Mouse (Mus musculus) heart, postnatal 4 days (tissue): ENCODE results near the gene H2-M10.1. TPM values are rescaled to one million over a fixed set of nuclear protein-coding genes. Genes with fewer than 3 reads are reported as not detected.
A peak's percentile ranks its signal among the peaks of the same experiment; 100 is the strongest.
"Not testable (repeated sequence)": the region's sequence is repeated elsewhere in the genome, so short reads cannot be mapped to it uniquely, and the experiment has no call there.

Source experiments
- DNase-seq: peaks from one replicate; pipeline ENCODE4 v3.0.0; 2021
- total RNA-seq, 2 experiments: library from RNA; stranded (reverse); gene quantifications; 2 replicates each; pipeline ENCODE4 v1.2.3; 2021

The H2-M10.1 gene
- not detected for total RNA-seq

- no peak for DNase-seq
These were observed at the start of gene H2-M10.1 for GRCm38 (mm10) chr17:36326055-36326454. H2-M10.1 (minus strand) TSS chr17:36326155.

- DNase-seq, result not testable (repeated sequence)
These were observed 42.4 kb upstream of the H2-M10.1 start, which contains the start of gene H2-M10.3 for GRCm38 (mm10) chr17:36368317-36368716. H2-M10.3 (minus strand) TSS chr17:36368417.

GRCm38 (mm10) chr17:36362404-36362803 is 36.4 kb upstream of the H2-M10.1 start:
- not testable (repeated sequence) for DNase-seq

GRCm38 (mm10) chr17:36357512-36357911 is 31.6 kb upstream of the H2-M10.1 start:
- DNase-seq, result peak; percentile 55

- DNase-seq, result no peak
These were observed 29.8 kb upstream of the H2-M10.1 start for GRCm38 (mm10) chr17:36355763-36356162.

- DNase-seq, result peak; percentile 63
These were observed 29.4 kb upstream of the H2-M10.1 start for GRCm38 (mm10) chr17:36355343-36355742.

GRCm38 (mm10) chr17:36315689-36316253 is 10.2 kb downstream of the H2-M10.1 start:
- DNase-seq, result no peak

- peak; percentile 12 for DNase-seq
These were observed 10.8 kb downstream of the H2-M10.1 start for GRCm38 (mm10) chr17:36315041-36315688.

GRCm38 (mm10) chr17:36314511-36314910 is 11.4 kb downstream of the H2-M10.1 start:
- DNase-seq, result no peak

GRCm38 (mm10) chr17:36309293-36309692 is 16.7 kb downstream of the H2-M10.1 start:
- DNase-seq, result no peak

- peak; percentile 79 for DNase-seq
These were observed 17.1 kb downstream of the H2-M10.1 start for GRCm38 (mm10) chr17:36308855-36309254.

GRCm38 (mm10) chr17:36286390-36286789 is 39.6 kb downstream of the H2-M10.1 start, which contains the start of gene H2-M10.2:
H2-M10.2 (minus strand) TSS chr17:36286490.
- no peak for DNase-seq

- no peak for DNase-seq
These were observed 44.3 kb downstream of the H2-M10.1 start for GRCm38 (mm10) chr17:36281521-36282245.

- no peak for DNase-seq
These were observed 51.2 kb downstream of the H2-M10.1 start for GRCm38 (mm10) chr17:36274776-36275175.

GRCm38 (mm10) chr17:36273796-36274195 is 52.2 kb downstream of the H2-M10.1 start:
- no peak for DNase-seq

Other genes with a start within 250 kb of the H2-M10.1 start
- not detected for gene Gm19684, start 204.5 kb downstream of the H2-M10.1 start, total RNA-seq
- gene Gm7030, start 196.7 kb downstream of the H2-M10.1 start, total RNA-seq, result not detected
- not detected for gene Gm8909, start 157.6 kb downstream of the H2-M10.1 start, total RNA-seq
- gene H2-T3, start 135.9 kb downstream of the H2-M10.1 start, total RNA-seq, result not detected
- 10 to 100 TPM; 35.0 to 43.1 TPM for gene Rpp21, start 68.1 kb downstream of the H2-M10.1 start, total RNA-seq
- gene Trim39, start 53.9 kb downstream of the H2-M10.1 start, total RNA-seq, result 1 to 10 TPM; 8.3 TPM
- gene H2-M10.2, start 39.7 kb downstream of the H2-M10.1 start, total RNA-seq, result not detected
- not detected for gene H2-M10.3, start 42.3 kb upstream of the H2-M10.1 start, total RNA-seq
- gene H2-M10.4, start 136.2 kb upstream of the H2-M10.1 start, total RNA-seq, result not detected
- not detected for gene H2-M11, start 220.9 kb upstream of the H2-M10.1 start, total RNA-seq